Mouse (Mus musculus) MEL (cell line): Measurements from ENCODE around the gene Ccm2. TPM values are rescaled to one million over a fixed set of nuclear protein-coding genes. Genes with fewer than 3 reads are reported as not detected.
A peak's percentile ranks its signal among the peaks of the same experiment; 100 is the strongest.

Experiments
- DNase-seq: peaks from one replicate; pipeline ENCODE4 v3.0.0; 2011; ENCODE audit warnings: low read depth, low spot score
- H3K27ac ChIP-seq: 2 replicates; pipeline ENCODE4 v1.5.1; 2012; ENCODE audit warnings: low read depth, mild to moderate bottlenecking, control low read depth, low read length, moderate library complexity; ENCODE audit not compliant: control insufficient read depth
- H3K27me3 ChIP-seq, 2 experiments: fragments of 150-350 bp in 1 of 2; sonication (generic) in 1 of 2; 2 replicates each; pipeline ENCODE4 v1.6.1; 2012; ENCODE audit warnings: low read length in 2 of 2, mild to moderate bottlenecking in 2 of 2, improper control_type of control experiment in 1 of 2, moderate library complexity in 1 of 2; ENCODE audit not compliant: insufficient read depth in 2 of 2, control insufficient read depth in 1 of 2
- H3K36me3 ChIP-seq, 2 experiments: 2 replicates each; pipeline ENCODE4 v1.6.1; 2012 to 2014; ENCODE audit warnings: low read length in 2 of 2, improper control_type of control experiment in 1 of 2, inconsistent platforms in 1 of 2, mild to moderate bottlenecking in 1 of 2; ENCODE audit not compliant: insufficient read depth in 2 of 2, control insufficient read depth in 1 of 2
- H3K4me1 ChIP-seq, 2 experiments: fragments of 150-350 bp in 1 of 2; sonication (generic) in 1 of 2; 2 replicates each; pipeline ENCODE4 v1.6.1; 2012; ENCODE audit warnings: low read length in 2 of 2, improper control_type of control experiment in 1 of 2, mild to moderate bottlenecking in 1 of 2; ENCODE audit not compliant: insufficient read depth in 2 of 2, control insufficient read depth in 1 of 2
- H3K4me3 ChIP-seq, 2 experiments: fragments of 150-350 bp in 1 of 2; sonication (generic) in 1 of 2; 2 replicates each; pipeline ENCODE4 v1.5.1; 2012; ENCODE audit warnings: low read depth in 2 of 2, low read length in 2 of 2, mild to moderate bottlenecking in 2 of 2, moderate library complexity in 2 of 2, control low read depth in 1 of 2, improper control_type of control experiment in 1 of 2; ENCODE audit not compliant: control insufficient read depth in 1 of 2, insufficient read depth in 1 of 2
- H3K79me2 ChIP-seq: 2 replicates; pipeline ENCODE4 v1.6.1; 2012; ENCODE audit warnings: mild to moderate bottlenecking, low read length, moderate library complexity; ENCODE audit not compliant: control insufficient read depth, poor library complexity, insufficient read depth
- H3K9ac ChIP-seq: 2 replicates; pipeline ENCODE4 v1.6.1; 2012; ENCODE audit warnings: low read depth, mild to moderate bottlenecking, control low read depth, low read length, moderate library complexity; ENCODE audit not compliant: control insufficient read depth, poor library complexity, severe bottlenecking
- H3K9me3 ChIP-seq: fragments of 150-350 bp; sonication (generic); replicated peaks from 2 replicates; pipeline ENCODE4 v1.6.1; 2012; ENCODE audit warnings: mild to moderate bottlenecking, low read length, improper control_type of control experiment, moderate library complexity; ENCODE audit not compliant: insufficient read depth
- BHLHE40 ChIP-seq: IDR thresholded peaks from 2 replicates; pipeline ENCODE4 v1.6.1; 2012; ENCODE audit warnings: low read depth, mild to moderate bottlenecking, inconsistent platforms, low read length, improper control_type of control experiment, borderline replicate concordance
- CHD1 ChIP-seq: IDR thresholded peaks from 2 replicates; pipeline ENCODE4 v1.6.1; 2012; ENCODE audit warnings: low read depth, mild to moderate bottlenecking, inconsistent platforms, low read length, improper control_type of control experiment
- CHD2 ChIP-seq: IDR thresholded peaks from 2 replicates; pipeline ENCODE4 v1.6.1; 2011; ENCODE audit warnings: low read length, improper control_type of control experiment
- CTCF ChIP-seq, 3 experiments: IDR thresholded peaks in 2 of 3; conservative IDR thresholded peaks in 1 of 3; 2 replicates each; pipeline ENCODE4 v1.5.1; 2011 to 2012; ENCODE audit warnings: low read length in 3 of 3, low read depth in 2 of 3, mild to moderate bottlenecking in 2 of 3, improper control_type of control experiment in 1 of 3, inconsistent platforms in 1 of 3, mixed read lengths in 1 of 3, moderate library complexity in 1 of 3; ENCODE audit not compliant: control insufficient read depth in 1 of 3, insufficient read depth in 1 of 3, poor library complexity in 1 of 3, severe bottlenecking in 1 of 3
- E2F4 ChIP-seq: IDR thresholded peaks from 2 replicates; pipeline ENCODE4 v1.6.1; 2011; ENCODE audit warnings: low read depth, low read length, improper control_type of control experiment, borderline replicate concordance
- ELF1 ChIP-seq: IDR thresholded peaks from 2 replicates; pipeline ENCODE4 v1.6.1; 2014; ENCODE audit warnings: low read depth, mild to moderate bottlenecking, inconsistent platforms, low read length, improper control_type of control experiment, moderate library complexity
- EP300 ChIP-seq, 2 experiments: IDR thresholded peaks; 2 replicates each; pipeline ENCODE4 v1.6.1; 2011; ENCODE audit warnings: improper control_type of control experiment in 2 of 2, low read length in 2 of 2, low read depth in 1 of 2, mild to moderate bottlenecking in 1 of 2
- ETS1 ChIP-seq: IDR thresholded peaks from 2 replicates; pipeline ENCODE4 v1.6.1; 2012; ENCODE audit warnings: low read depth, mild to moderate bottlenecking, inconsistent platforms, low read length, improper control_type of control experiment, moderate library complexity
- GABPA ChIP-seq: IDR thresholded peaks from 2 replicates; pipeline ENCODE4 v1.6.1; 2012; ENCODE audit warnings: low read depth, mild to moderate bottlenecking, inconsistent platforms, low read length, improper control_type of control experiment, moderate library complexity
- GATA1 ChIP-seq: IDR thresholded peaks from 2 replicates; pipeline ENCODE4 v1.6.1; 2011; ENCODE audit warnings: low read depth, low read length, improper control_type of control experiment
- HCFC1 ChIP-seq: IDR thresholded peaks from 2 replicates; pipeline ENCODE4 v1.6.1; 2012; ENCODE audit warnings: low read depth, mild to moderate bottlenecking, inconsistent platforms, low read length, improper control_type of control experiment, moderate library complexity
- JUND ChIP-seq: IDR thresholded peaks from 2 replicates; pipeline ENCODE4 v1.6.1; 2011; ENCODE audit warnings: low read depth, mild to moderate bottlenecking, improper control_type of control experiment, low read length
- KAT2A ChIP-seq: conservative IDR thresholded peaks from 2 replicates; pipeline ENCODE4 v1.6.1; 2012; ENCODE audit warnings: low read depth, low read length, improper control_type of control experiment, inconsistent platforms
- MAX ChIP-seq: IDR thresholded peaks from 2 replicates; pipeline ENCODE4 v1.6.1; 2011; ENCODE audit warnings: low read length, improper control_type of control experiment
- MAZ ChIP-seq: IDR thresholded peaks from 2 replicates; pipeline ENCODE4 v1.6.1; 2012; ENCODE audit warnings: low read depth, mild to moderate bottlenecking, inconsistent platforms, low read length, improper control_type of control experiment
- MEF2A ChIP-seq: IDR thresholded peaks from 2 replicates; pipeline ENCODE4 v1.6.1; 2014; ENCODE audit warnings: low read depth, mild to moderate bottlenecking, inconsistent platforms, low read length, improper control_type of control experiment; ENCODE audit not compliant: poor library complexity, insufficient replicate concordance, severe bottlenecking; ENCODE audit errors: extremely low read depth
- MXI1 ChIP-seq: IDR thresholded peaks from 2 replicates; pipeline ENCODE4 v1.6.1; 2011; ENCODE audit warnings: mild to moderate bottlenecking, low read depth, low read length, improper control_type of control experiment
- MYB ChIP-seq: IDR thresholded peaks from 2 replicates; pipeline ENCODE4 v1.6.1; 2011; ENCODE audit warnings: mild to moderate bottlenecking, low read depth, low read length, improper control_type of control experiment
- MYC ChIP-seq: IDR thresholded peaks from 2 replicates; pipeline ENCODE4 v1.6.1; 2011; ENCODE audit warnings: low read depth, mild to moderate bottlenecking, low read length, improper control_type of control experiment, moderate library complexity
- NELFE ChIP-seq: IDR thresholded peaks from 2 replicates; pipeline ENCODE4 v1.6.1; 2011; ENCODE audit warnings: low read depth, low read length, improper control_type of control experiment
- NRF1 ChIP-seq: IDR thresholded peaks from 2 replicates; pipeline ENCODE4 v1.6.1; 2014; ENCODE audit warnings: low read depth, mild to moderate bottlenecking, inconsistent platforms, low read length, improper control_type of control experiment, moderate library complexity; ENCODE audit not compliant: poor library complexity, insufficient read depth, severe bottlenecking
- POLR2A ChIP-seq, 2 experiments: IDR thresholded peaks; 2 replicates each; pipeline ENCODE4 v1.6.1; 2011 to 2012; ENCODE audit warnings: low read length in 2 of 2, mild to moderate bottlenecking in 2 of 2, control low read depth in 1 of 2, improper control_type of control experiment in 1 of 2, low read depth in 1 of 2, moderate library complexity in 1 of 2; ENCODE audit not compliant: control insufficient read depth in 1 of 2, insufficient read depth in 1 of 2, poor library complexity in 1 of 2
- POLR2AphosphoS2 ChIP-seq: IDR thresholded peaks from 2 replicates; pipeline ENCODE4 v1.6.1; 2011; ENCODE audit warnings: low read length, improper control_type of control experiment
- POLR2AphosphoS5 ChIP-seq: IDR thresholded peaks from 2 replicates; pipeline ENCODE4 v1.6.1; 2012; ENCODE audit warnings: low read depth, borderline replicate concordance, mild to moderate bottlenecking, inconsistent platforms, low read length, moderate library complexity, mixed read lengths
- RAD21 ChIP-seq: IDR thresholded peaks from 2 replicates; pipeline ENCODE4 v1.6.1; 2011; ENCODE audit warnings: mild to moderate bottlenecking, low read depth, low read length, improper control_type of control experiment
- RCOR1 ChIP-seq: IDR thresholded peaks from 2 replicates; pipeline ENCODE4 v1.6.1; 2012; ENCODE audit warnings: low read depth, mild to moderate bottlenecking, inconsistent platforms, low read length, improper control_type of control experiment
- SIN3A ChIP-seq: IDR thresholded peaks from 2 replicates; pipeline ENCODE4 v1.6.1; 2012; ENCODE audit warnings: low read length, improper control_type of control experiment, inconsistent platforms
- SMC3 ChIP-seq: IDR thresholded peaks from 2 replicates; pipeline ENCODE4 v1.6.1; 2011; ENCODE audit warnings: low read depth, low read length, improper control_type of control experiment
- TAL1 ChIP-seq: IDR thresholded peaks from 2 replicates; pipeline ENCODE4 v1.6.1; 2012; ENCODE audit warnings: mild to moderate bottlenecking, inconsistent platforms, low read length, moderate library complexity, mixed read lengths
- TBP ChIP-seq: IDR thresholded peaks from 2 replicates; pipeline ENCODE4 v1.8.0; 2011; ENCODE audit warnings: low read depth, low read length, improper control_type of control experiment
- TCF12 ChIP-seq: IDR thresholded peaks from 2 replicates; pipeline ENCODE4 v1.6.1; 2014; ENCODE audit warnings: low read depth, mild to moderate bottlenecking, inconsistent platforms, low read length, improper control_type of control experiment, moderate library complexity
- UBTF ChIP-seq: IDR thresholded peaks from 2 replicates; pipeline ENCODE4 v1.6.1; 2012; ENCODE audit warnings: low read depth, mild to moderate bottlenecking, inconsistent platforms, low read length, improper control_type of control experiment, moderate library complexity, borderline replicate concordance; ENCODE audit not compliant: insufficient read depth
- USF1 ChIP-seq: IDR thresholded peaks from 2 replicates; pipeline ENCODE4 v1.6.1; 2014; ENCODE audit warnings: low read depth, mild to moderate bottlenecking, inconsistent platforms, low read length, improper control_type of control experiment, moderate library complexity
- USF2 ChIP-seq, 2 experiments: IDR thresholded peaks; 2 replicates each; pipeline ENCODE4 v1.6.1; 2011 to 2012; ENCODE audit warnings: improper control_type of control experiment in 2 of 2, low read length in 2 of 2, borderline replicate concordance in 1 of 2, inconsistent platforms in 1 of 2, low read depth in 1 of 2, mild to moderate bottlenecking in 1 of 2; ENCODE audit not compliant: insufficient read depth in 1 of 2
- ZC3H11A ChIP-seq: IDR thresholded peaks from 2 replicates; pipeline ENCODE4 v1.6.1; 2012; ENCODE audit warnings: low read depth, mild to moderate bottlenecking, inconsistent platforms, low read length, improper control_type of control experiment
- ZKSCAN1 ChIP-seq: IDR thresholded peaks from 2 replicates; pipeline ENCODE4 v1.6.1; 2012; ENCODE audit warnings: low read depth, mild to moderate bottlenecking, inconsistent platforms, low read length, improper control_type of control experiment, moderate library complexity
- ZMIZ1 ChIP-seq: IDR thresholded peaks from 2 replicates; pipeline ENCODE4 v1.6.1; 2012; ENCODE audit warnings: low read depth, mild to moderate bottlenecking, inconsistent platforms, low read length, improper control_type of control experiment, moderate library complexity
- ZNF384 ChIP-seq: IDR thresholded peaks from 2 replicates; pipeline ENCODE4 v1.6.1; 2012; ENCODE audit warnings: low read depth, mild to moderate bottlenecking, inconsistent platforms, low read length, improper control_type of control experiment
- polyA plus RNA-seq, 2 experiments: library from polyadenylated mRNA; stranded (reverse) in 1 of 2; unstranded in 1 of 2; fragments of >175 nt in 1 of 2; fragments of >200 nt in 1 of 2; gene quantifications; 2 replicates each; pipeline versions ENCODE4 v1.2.1 to v1.2.4; 2012; ENCODE audit warnings: low replicate concordance in 2 of 2, low read depth in 1 of 2; ENCODE audit not compliant: insufficient read length in 2 of 2, insufficient read depth in 1 of 2, missing spikeins in 1 of 2
- total RNA-seq: library from RNA; depleted of rRNA; stranded (reverse); fragments of 300-350 nt; gene quantifications from 2 replicates; pipeline ENCODE4 v1.2.3, GENCODE M21; 2012

Ccm2 gene
- total and polyA plus RNA-seq, 3 experiments: 49.2 to 66.4 TPM; not detected in 1

DNA sequence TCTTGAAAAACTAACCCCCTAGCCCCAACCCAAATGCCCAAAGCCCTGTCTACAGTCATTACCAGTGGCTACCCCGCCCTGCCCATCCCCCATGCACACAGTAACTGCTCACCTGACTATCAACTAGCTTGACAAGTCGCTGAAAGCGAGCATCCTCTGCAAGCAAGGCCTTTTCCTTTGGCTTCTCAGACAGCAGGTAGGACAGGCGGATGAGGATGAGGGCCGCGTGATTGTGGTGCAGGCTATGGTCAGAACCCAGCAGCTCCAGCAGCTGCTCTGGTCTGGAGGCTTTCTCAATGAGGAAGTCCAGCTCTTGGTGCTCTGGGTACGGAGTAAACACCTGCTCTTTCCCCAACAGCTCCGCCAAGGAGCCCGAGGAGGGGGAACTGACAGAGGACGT, 77.0 kb downstream of the Ccm2 start:
- peak overlapping the region; percentile 77 to 92 for H3K4me3 ChIP-seq
- peak overlapping the region; percentile 92 for H3K9ac ChIP-seq
- no peaks in the 10 kb centered on the region for H3K9me3 ChIP-seq
- peaks cover 11 to 27% of the 10 kb centered on the region in 2 experiments for H3K4me1 ChIP-seq
- peaks cover 58% of the 10 kb centered on the region for H3K79me2 ChIP-seq
- peaks cover 31 to 34% of the 10 kb centered on the region in 2 experiments for H3K36me3 ChIP-seq
- H3K27ac ChIP-seq: peak overlapping the region; percentile 92
- peak; percentile 63 for DNase-seq
- H3K27me3 ChIP-seq: no peaks in the 10 kb centered on the region
- TF ChIP-seq UBTF (no peak), USF1 (no peak), MAX (no peak), CHD2 (no peak), MXI1 (0 out of 2 replicates have a peak, but pooled peaks have one; percentile 11), BHLHE40 (peak; percentile 34; the same call in 1 of the 2 replicates), MYB (no peak), MAZ (no peak), CHD1 (no peak), SIN3A (no peak; the same call in 1 of the 2 replicates), EP300 (IDR thresholded peaks at IDR 0.05; ENCODE audit: low read depth in 1 of 2, low read length in 2 of 2) (0 out of 4 replicates have a peak, but pooled peaks of 1 of the 2 experiments have one; percentile 1), GABPA (no peak), NRF1 (no peak), ZKSCAN1 (no peak), POLR2AphosphoS5 (no peak), ETS1 (no peak), POLR2A (IDR thresholded peaks at IDR 0.05; ENCODE audit: control insufficient read depth in 1 of 2, insufficient read depth in 1 of 2, low read depth in 1 of 2, low read length in 2 of 2, poor library complexity in 1 of 2) (0 out of 4 replicates have a peak, but pooled peaks of 1 of the 2 experiments have one; percentile 5), CTCF (IDR thresholded peaks at IDR 0.05 in 2 of 3, conservative IDR thresholded peaks at IDR 0.05 in 1 of 3; ENCODE audit: control insufficient read depth in 1 of 3, insufficient read depth in 1 of 3, low read depth in 2 of 3, low read length in 3 of 3, poor library complexity in 1 of 3, severe bottlenecking in 1 of 3) (no peak), RAD21 (no peak), ELF1 (no peak), TCF12 (no peak), RCOR1 (no peak), KAT2A (no peak), USF2 (IDR thresholded peaks at IDR 0.05; ENCODE audit: borderline replicate concordance in 1 of 2, insufficient read depth in 1 of 2, low read depth in 1 of 2, low read length in 2 of 2) (no peak), SMC3 (no peak), MEF2A (no peak), ZNF384 (no peak), HCFC1 (0 out of 2 replicates have a peak, but pooled peaks have one; percentile 12), ZMIZ1 (no peak; the same call in 1 of the 2 replicates), TAL1 (no peak), MYC (no peak), GATA1 (no peak), NELFE (no peak), JUND (no peak), ZC3H11A (no peak), TBP (no peak), E2F4 (no peak), POLR2AphosphoS2 (no peak)
